Mouse (Mus musculus) hindbrain, embryonic 12.5 days (tissue): Measurements from ENCODE around the gene Adgrg5. TPM values are rescaled to one million over a fixed set of nuclear protein-coding genes. Genes with fewer than 3 reads are reported as not detected.

Experiments used
- ATAC-seq: fragments of 200-750 bp; cut with Nextera tagmentation; 2 replicates; pipeline ENCODE4 v1.8.0; 2017; ENCODE audit warnings: moderate TSS enrichment; ENCODE audit not compliant: low FRiP score
- H3K27ac ChIP-seq: fragments of 300-500 bp; sonication (generic); 2 replicates; pipeline ENCODE4 v1.5.1; 2016; ENCODE audit warnings: mild to moderate bottlenecking
- H3K27me3 ChIP-seq: fragments of 300-500 bp; sonication (generic); 2 replicates; pipeline ENCODE4 v1.6.1; 2016; ENCODE audit warnings: mild to moderate bottlenecking
- H3K36me3 ChIP-seq: fragments of 300-500 bp; sonication (generic); 2 replicates; pipeline ENCODE4 v1.6.1; 2016; ENCODE audit warnings: mild to moderate bottlenecking
- H3K4me1 ChIP-seq: fragments of 300-500 bp; sonication (generic); 2 replicates; pipeline ENCODE4 v1.6.1; 2016
- H3K4me2 ChIP-seq: fragments of 300-500 bp; sonication (generic); replicated peaks from 2 replicates; pipeline ENCODE4 v1.6.1; 2016; ENCODE audit warnings: mild to moderate bottlenecking
- H3K4me3 ChIP-seq: fragments of 300-500 bp; sonication (generic); 2 replicates; pipeline ENCODE4 v1.5.1; 2016; ENCODE audit warnings: mild to moderate bottlenecking
- H3K9ac ChIP-seq: fragments of 300-500 bp; sonication (generic); 2 replicates; pipeline ENCODE4 v1.6.1; 2016; ENCODE audit warnings: mild to moderate bottlenecking, moderate library complexity
- H3K9me3 ChIP-seq: fragments of 300-500 bp; sonication (generic); replicated peaks from 2 replicates; pipeline ENCODE4 v1.6.1; 2016; ENCODE audit warnings: mild to moderate bottlenecking
- WGBS: fragments of 180-500 bp; shearing (Covaris S2); methylation state at CpG from one replicate; pipeline ENCODE4 v1.1.7; 2016; 5-methylcytosine and 5-hydroxymethylcytosine counted together
- polyA plus RNA-seq: library from polyadenylated mRNA; unstranded; fragments of >200 nt; fragmentation: Nextera tagmentation; extraction: Ambion mirVana; gene quantifications from 2 replicates; pipeline ENCODE4 v1.2.1, GENCODE M21; 2016

Gene Adgrg5
- polyA plus RNA-seq, 1 experiment from 2014 or later = 0.12 TPM

GRCm38 (mm10) chr8:94919256-94919655 lies 4.2 kb upstream of the Adgrg5 start:
- Histone ChIP-seq H3K4me2 (no peak overlapping the region), H3K9me3 (no peaks in the 10 kb centered on the region), H3K27me3 (peaks cover 28% of the 10 kb centered on the region), H3K4me3 (no peak overlapping the region), H3K36me3 (no peaks in the 10 kb centered on the region), H3K9ac (no peak overlapping the region), H3K27ac (no peak overlapping the region), H3K4me1 (peaks cover 44% of the 10 kb centered on the region)
- no peak for ATAC-seq

GRCm38 (mm10) chr8:94922176-94922575 lies 1.3 kb upstream of the Adgrg5 start:
- no peak overlapping the region for H3K27ac ChIP-seq
- H3K9ac ChIP-seq = no peak overlapping the region
- WGBS = 65% methylated on average over 6 of the region's 6 CpGs

GRCm38 (mm10) chr8:94922602-94923001 lies 892 bp upstream of the Adgrg5 start:
- Histone ChIP-seq H3K27ac (no peak overlapping the region), H3K4me1 (peaks cover 15% of the 10 kb centered on the region), H3K36me3 (no peaks in the 10 kb centered on the region), H3K4me2 (no peak overlapping the region), H3K27me3 (peaks cover 18% of the 10 kb centered on the region; the same call in 1 of the 2 replicates), H3K9ac (no peak overlapping the region), H3K4me3 (no peak overlapping the region), H3K9me3 (no peaks in the 10 kb centered on the region)
- no peak for ATAC-seq
- WGBS = 26% methylated on average over 8 of the region's 8 CpGs

More at GRCm38 (mm10) chr8:94922176-94922575, 1.3 kb upstream of the Adgrg5 start:
- H3K4me2 ChIP-seq = no peak overlapping the region
- no peak for ATAC-seq
- H3K9me3 ChIP-seq = no peaks in the 10 kb centered on the region
- no peaks in the 10 kb centered on the region for H3K36me3 ChIP-seq
- peaks cover 18% of the 10 kb centered on the region for H3K4me1 ChIP-seq
- H3K4me3 ChIP-seq = no peak overlapping the region
- H3K27me3 ChIP-seq = peaks cover 20% of the 10 kb centered on the region; the same call in 1 of the 2 replicates

GRCm38 (mm10) chr8:94928227-94928626 lies 4.7 kb downstream of the Adgrg5 start:
- WGBS = 82% methylated on average over 3 of the region's 3 CpGs
- ATAC-seq = no peak

GRCm38 (mm10) chr8:94933918-94934317 lies 10.4 kb downstream of the Adgrg5 start:
- H3K4me1 ChIP-seq = no peaks in the 10 kb centered on the region
- no peak for ATAC-seq
- H3K9me3 ChIP-seq = no peaks in the 10 kb centered on the region
- no peak overlapping the region for H3K4me3 ChIP-seq
- WGBS = 72% methylated on average over 5 of the region's 5 CpGs
- no peak overlapping the region for H3K9ac ChIP-seq
- H3K27ac ChIP-seq = no peak overlapping the region
- no peaks in the 10 kb centered on the region; the same call in 1 of the 2 replicates for H3K27me3 ChIP-seq
- no peak overlapping the region for H3K4me2 ChIP-seq
- no peaks in the 10 kb centered on the region for H3K36me3 ChIP-seq

More at GRCm38 (mm10) chr8:94928227-94928626, 4.7 kb downstream of the Adgrg5 start:
- Histone ChIP-seq H3K27ac (no peak overlapping the region), H3K36me3 (no peaks in the 10 kb centered on the region), H3K4me3 (no peak overlapping the region), H3K4me2 (no peak overlapping the region), H3K4me1 (no peaks in the 10 kb centered on the region), H3K9ac (no peak overlapping the region), H3K9me3 (no peaks in the 10 kb centered on the region), H3K27me3 (no peaks in the 10 kb centered on the region)

- Histone ChIP-seq H3K4me1 (no peaks in the 10 kb centered on the region), H3K4me3 (no peak overlapping the region), H3K4me2 (no peak overlapping the region), H3K9me3 (no peaks in the 10 kb centered on the region), H3K27ac (no peak overlapping the region), H3K27me3 (no peaks in the 10 kb centered on the region; the same call in 1 of the 2 replicates), H3K36me3 (no peaks in the 10 kb centered on the region), H3K9ac (no peak overlapping the region)
- WGBS = 82% methylated on average over 3 of the region's 3 CpGs
- ATAC-seq = no peak
Observed at GRCm38 (mm10) chr8:94935172-94935571, 11.7 kb downstream of the Adgrg5 start.

- H3K9me3 ChIP-seq = no peaks in the 10 kb centered on the region
- 8% methylated on average over 6 of the region's 6 CpGs for WGBS
- 0 out of 2 replicates have a peak, but pooled peaks cover 9% of the 10 kb centered on the region for H3K4me1 ChIP-seq
Observed at GRCm38 (mm10) chr8:94942566-94942965, 19.1 kb downstream of the Adgrg5 start.

GRCm38 (mm10) chr8:94945185-94945584 lies 21.7 kb downstream of the Adgrg5 start:
- no peak for ATAC-seq
- Histone ChIP-seq H3K4me1 (0 out of 2 replicates have a peak, but pooled peaks cover 9% of the 10 kb centered on the region), H3K9ac (no peak overlapping the region), H3K27ac (no peak overlapping the region), H3K36me3 (no peaks in the 10 kb centered on the region), H3K9me3 (no peaks in the 10 kb centered on the region), H3K27me3 (no peaks in the 10 kb centered on the region), H3K4me3 (no peak overlapping the region), H3K4me2 (no peak overlapping the region)
- 53% methylated on average over 6 of the region's 6 CpGs for WGBS

More at GRCm38 (mm10) chr8:94942566-94942965, 19.1 kb downstream of the Adgrg5 start:
- Histone ChIP-seq H3K27me3 (no peaks in the 10 kb centered on the region), H3K9ac (no peak overlapping the region), H3K4me2 (no peak overlapping the region), H3K27ac (no peak overlapping the region), H3K36me3 (no peaks in the 10 kb centered on the region), H3K4me3 (no peak overlapping the region)
- 0 out of 2 replicates have a peak, but pooled peaks have one; percentile 39 for ATAC-seq

GRCm38 (mm10) chr8:94948421-94948820 lies 24.9 kb downstream of the Adgrg5 start:
- Histone ChIP-seq H3K27me3 (no peaks in the 10 kb centered on the region), H3K4me2 (no peak overlapping the region)
- ATAC-seq = no peak

GRCm38 (mm10) chr8:94949010-94949409 lies 25.5 kb downstream of the Adgrg5 start:
- no peak for ATAC-seq
- H3K4me2 ChIP-seq = no peak overlapping the region
- H3K27me3 ChIP-seq = no peaks in the 10 kb centered on the region
- 0 out of 2 replicates have a peak, but pooled peaks cover 5% of the 10 kb centered on the region for H3K4me1 ChIP-seq
- 95% methylated on average over 4 of the region's 4 CpGs for WGBS
- no peak overlapping the region for H3K4me3 ChIP-seq
- H3K36me3 ChIP-seq = no peaks in the 10 kb centered on the region
- H3K27ac ChIP-seq = no peak overlapping the region
- no peaks in the 10 kb centered on the region for H3K9me3 ChIP-seq
- no peak overlapping the region for H3K9ac ChIP-seq

More at GRCm38 (mm10) chr8:94948421-94948820, 24.9 kb downstream of the Adgrg5 start:
- no peak overlapping the region for H3K9ac ChIP-seq
- H3K9me3 ChIP-seq = no peaks in the 10 kb centered on the region
- 85% methylated on average over 4 of the region's 4 CpGs for WGBS
- H3K4me1 ChIP-seq = 0 out of 2 replicates have a peak, but pooled peaks cover 9% of the 10 kb centered on the region
- H3K36me3 ChIP-seq = no peaks in the 10 kb centered on the region
- H3K4me3 ChIP-seq = no peak overlapping the region
- H3K27ac ChIP-seq = no peak overlapping the region

- Histone ChIP-seq H3K4me2 (no peak overlapping the region), H3K9ac (no peak overlapping the region), H3K9me3 (no peaks in the 10 kb centered on the region), H3K4me1 (0 out of 2 replicates have a peak, but pooled peaks cover 5% of the 10 kb centered on the region), H3K4me3 (no peak overlapping the region), H3K27me3 (no peaks in the 10 kb centered on the region), H3K36me3 (no peaks in the 10 kb centered on the region), H3K27ac (no peak overlapping the region)
- 14% methylated on average over 4 of the region's 4 CpGs for WGBS
- peak; percentile 81 for ATAC-seq
Observed at GRCm38 (mm10) chr8:94950046-94950445, 26.6 kb downstream of the Adgrg5 start.

- H3K27ac ChIP-seq = no peak overlapping the region
- no peak overlapping the region for H3K4me2 ChIP-seq
- ATAC-seq = peak; percentile 47
- 78% methylated on average over 5 of the region's 5 CpGs for WGBS
- 0 out of 2 replicates have a peak, but pooled peaks cover 5% of the 10 kb centered on the region for H3K4me1 ChIP-seq
- no peak overlapping the region for H3K4me3 ChIP-seq
- no peak overlapping the region for H3K9ac ChIP-seq
- no peaks in the 10 kb centered on the region for H3K9me3 ChIP-seq
- H3K27me3 ChIP-seq = no peaks in the 10 kb centered on the region
- H3K36me3 ChIP-seq = no peaks in the 10 kb centered on the region
Observed at GRCm38 (mm10) chr8:94950458-94950857, 27.0 kb downstream of the Adgrg5 start.

GRCm38 (mm10) chr8:94952086-94952485 lies 28.6 kb downstream of the Adgrg5 start:
- Histone ChIP-seq H3K4me3 (no peak overlapping the region), H3K9ac (no peak overlapping the region), H3K4me1 (no peaks in the 10 kb centered on the region), H3K4me2 (no peak overlapping the region), H3K27me3 (no peaks in the 10 kb centered on the region), H3K27ac (no peak overlapping the region), H3K36me3 (no peaks in the 10 kb centered on the region), H3K9me3 (no peaks in the 10 kb centered on the region)
- 81% methylated on average over 5 of the region's 5 CpGs for WGBS
- no peak for ATAC-seq
